Mouse (Mus musculus): ENCODE measurements around the gene Cul1.
"Not testable (repeated sequence)": the region's sequence is repeated elsewhere in the genome, so short reads cannot be mapped to it uniquely, and the experiment has no call there.

Gene Cul1

DNA sequence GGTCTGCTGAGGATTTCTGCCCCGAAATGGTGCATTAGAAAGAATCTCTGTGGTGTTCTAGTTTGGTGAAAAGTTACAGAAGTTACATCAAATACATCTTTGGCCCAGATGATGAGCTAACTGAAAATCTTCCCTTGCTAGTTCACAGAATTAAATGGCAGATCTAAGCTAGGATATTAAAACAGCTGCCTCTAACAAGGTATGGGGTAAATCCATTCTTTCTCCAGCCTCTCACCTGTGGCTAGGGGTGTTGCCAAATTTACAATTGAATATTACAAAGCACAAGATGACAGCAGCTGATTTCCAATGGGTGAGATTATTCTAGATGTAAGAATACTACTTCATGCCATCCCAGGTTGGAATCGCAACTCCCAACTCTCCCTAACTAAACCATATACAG is at the start of gene Cul1:
Cul1 (plus strand) TSS at position 301 of the 400 bp plus-strand sequence.
- no peak for DNase-seq (ENCODE audit: low read depth, low spot score)

DNA sequence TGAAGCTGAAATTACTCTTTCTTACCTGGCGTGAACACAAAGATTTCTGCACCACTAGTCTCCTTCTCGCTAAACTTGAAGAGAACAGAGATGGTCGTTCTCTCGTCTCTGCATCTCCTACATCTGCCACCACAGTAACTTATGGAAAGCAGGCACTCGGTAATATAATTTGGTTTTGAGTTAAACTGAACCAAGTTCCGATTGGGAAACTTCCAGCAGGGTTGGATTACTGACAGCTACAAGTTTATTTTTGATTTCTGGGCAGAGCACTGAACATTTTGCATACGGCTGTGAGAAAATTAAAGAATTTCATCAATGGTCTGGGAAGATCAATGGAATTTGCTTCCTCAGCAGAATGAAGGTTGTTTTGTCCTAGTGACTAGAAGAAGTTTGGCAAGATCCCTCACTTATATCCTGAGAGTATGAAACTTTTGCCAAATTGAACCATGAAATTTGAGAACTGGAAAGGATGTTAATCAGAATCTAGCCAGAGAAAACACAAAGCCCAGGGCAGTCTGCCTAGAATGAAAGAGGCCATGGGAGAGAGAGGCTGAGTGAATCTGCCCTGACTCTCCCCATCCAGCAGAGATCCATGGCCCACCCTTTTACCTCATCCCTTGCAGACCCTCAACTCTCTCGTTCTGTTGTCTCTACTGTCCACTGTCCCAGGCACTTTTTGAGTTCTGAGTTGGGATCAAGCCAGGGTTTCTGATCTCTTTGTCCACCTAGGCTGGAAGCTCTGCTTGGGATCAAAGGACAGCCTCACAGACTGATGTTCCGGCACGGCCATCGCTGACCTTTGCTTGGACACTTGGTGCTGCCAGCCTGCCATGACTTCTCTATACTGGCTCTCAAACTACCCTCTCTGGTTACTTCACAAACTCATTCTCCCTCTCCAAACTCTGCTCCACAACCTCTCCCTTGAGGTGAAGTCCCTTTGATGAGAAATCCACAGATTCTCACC is 48.5 kb upstream of the Cul1 start:
- no peak for DNase-seq (ENCODE audit: low read depth, low spot score)

DNA sequence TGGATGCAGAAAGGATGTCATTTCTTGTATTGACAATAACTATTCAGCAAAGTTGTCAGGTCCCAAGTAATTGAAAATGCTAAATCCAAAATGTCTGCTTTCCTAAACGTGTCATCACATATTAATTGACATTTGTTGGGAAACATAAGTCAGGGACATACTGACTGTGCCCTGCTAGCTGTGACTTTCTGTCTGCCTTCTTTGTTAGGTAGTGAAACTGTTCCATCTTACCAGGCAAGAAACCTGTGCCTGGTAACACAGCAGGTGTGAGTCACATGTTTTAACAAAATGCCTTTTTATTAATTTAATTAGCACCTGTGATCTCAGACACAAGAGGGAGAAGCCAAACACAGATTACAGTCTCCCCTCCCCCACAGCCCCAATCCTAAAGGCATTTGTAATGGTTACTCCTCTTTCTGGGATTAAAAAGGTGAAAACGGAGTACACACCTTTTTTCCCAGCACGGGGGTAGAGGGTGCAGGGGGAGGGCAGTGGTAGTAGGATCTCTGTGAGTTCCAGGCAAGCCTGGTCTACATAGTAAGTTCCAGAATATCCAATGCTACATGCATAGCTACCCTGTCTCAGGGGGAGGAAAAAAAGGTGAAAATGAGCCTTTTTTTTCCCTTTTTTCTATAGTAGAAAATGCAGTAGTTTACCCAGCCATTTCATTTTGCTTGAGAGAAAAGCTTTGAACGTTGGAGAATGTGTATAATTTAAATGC is 40.2 kb upstream of the Cul1 start:
- no peak for DNase-seq (ENCODE audit: low read depth, low spot score)

DNA sequence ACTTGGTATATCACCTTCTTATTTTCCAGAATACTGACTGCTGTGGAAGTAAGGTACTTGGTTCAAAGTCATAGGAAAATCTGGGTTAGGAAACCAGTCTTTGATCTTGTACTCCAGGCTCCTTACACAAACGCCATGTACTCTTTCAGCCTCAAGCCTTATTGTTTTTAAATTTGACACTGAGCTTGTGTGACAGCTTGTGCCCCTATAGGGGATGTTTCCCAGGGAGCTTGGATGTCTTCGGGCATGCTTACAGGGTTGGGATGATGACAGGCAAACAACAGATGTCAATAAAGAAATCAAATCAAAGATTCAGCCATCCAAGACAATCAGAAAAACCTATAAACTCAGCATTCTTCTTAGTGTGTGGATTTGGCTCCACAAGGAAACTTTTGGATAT is 39.5 kb upstream of the Cul1 start:
- DNase-seq (ENCODE audit: low read depth, low spot score) = no peak

DNA sequence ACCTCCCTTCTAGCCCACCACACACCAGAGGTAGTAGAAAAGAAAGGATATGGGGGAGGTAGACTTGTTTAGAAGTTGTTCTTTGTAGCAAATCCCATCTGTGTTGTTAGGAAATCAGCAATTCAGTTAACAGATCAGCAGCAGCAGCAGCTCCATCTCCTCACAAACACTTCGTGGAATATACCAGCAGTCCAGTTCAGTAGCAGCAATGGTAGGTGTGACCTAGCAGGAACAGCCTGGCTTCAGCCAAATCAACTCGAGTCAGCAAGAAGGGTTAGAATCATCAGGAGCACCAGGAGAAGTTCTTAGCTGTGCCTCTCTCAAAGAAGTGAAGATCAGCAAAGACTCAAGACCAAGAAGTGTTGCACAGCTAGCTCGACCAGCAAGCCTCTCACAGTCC is 34.5 kb upstream of the Cul1 start:
- no peak for DNase-seq (ENCODE audit: low read depth, low spot score)

DNA sequence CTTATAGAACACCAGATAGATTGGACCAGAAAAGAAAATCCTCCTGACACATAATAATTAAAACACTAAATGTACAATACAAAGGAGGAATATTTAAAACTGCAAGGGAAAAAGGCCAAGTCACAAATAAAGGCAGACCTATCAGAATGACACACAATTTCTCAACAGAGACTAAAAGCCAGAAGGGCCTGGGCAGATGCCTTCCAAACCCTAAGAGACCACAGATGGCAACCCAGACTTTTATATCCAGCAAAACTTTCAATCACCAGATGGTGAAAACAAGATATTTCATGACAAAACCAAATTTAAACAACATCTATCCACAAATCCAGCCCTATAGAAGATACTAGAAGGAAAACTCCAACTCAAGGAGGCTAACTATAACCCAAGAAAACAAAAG is 33.0 kb upstream of the Cul1 start:
- no peak for DNase-seq (ENCODE audit: low read depth, low spot score)

DNA sequence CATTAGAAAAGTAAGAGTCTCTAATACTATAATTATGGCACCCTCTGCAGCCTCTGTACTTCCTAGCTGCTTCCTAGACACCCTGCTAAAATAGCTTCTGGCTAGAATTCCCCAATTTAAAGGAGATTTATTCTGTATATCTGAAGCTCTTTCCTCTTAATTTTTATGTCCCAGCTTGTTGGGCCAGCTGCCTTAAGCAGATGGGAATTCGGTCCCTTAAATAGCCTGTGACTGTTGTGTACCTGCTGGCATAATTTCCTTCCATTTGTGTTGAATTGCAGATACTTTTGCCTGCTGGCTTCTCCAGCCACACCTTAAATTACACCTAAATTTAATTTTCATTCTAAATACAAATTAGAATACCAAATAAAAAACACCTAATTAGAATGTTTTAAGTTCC is 32.0 kb upstream of the Cul1 start:
- DNase-seq (ENCODE audit: low read depth, low spot score) = no peak

DNA sequence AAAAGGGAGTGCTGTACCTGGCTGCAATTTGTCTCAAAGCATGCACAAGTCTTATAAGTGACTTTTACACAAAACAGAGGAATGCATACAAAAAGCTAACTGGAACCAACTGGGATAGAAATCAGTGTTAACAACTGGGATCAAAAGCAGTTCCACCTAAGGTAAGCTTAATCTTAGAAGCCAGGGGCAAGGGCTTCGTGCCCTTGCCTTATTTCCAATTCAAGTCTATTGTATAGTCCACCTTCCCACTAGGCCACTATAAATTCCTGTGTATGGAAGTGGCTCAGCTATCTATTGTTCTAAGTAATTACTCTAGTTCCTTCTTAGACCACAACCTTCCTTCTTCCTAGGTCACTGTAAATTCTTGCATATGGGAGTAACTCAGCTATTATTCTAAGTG is 27.1 kb upstream of the Cul1 start:
- peak; percentile 86 for DNase-seq (ENCODE audit: low read depth, low spot score)

DNA sequence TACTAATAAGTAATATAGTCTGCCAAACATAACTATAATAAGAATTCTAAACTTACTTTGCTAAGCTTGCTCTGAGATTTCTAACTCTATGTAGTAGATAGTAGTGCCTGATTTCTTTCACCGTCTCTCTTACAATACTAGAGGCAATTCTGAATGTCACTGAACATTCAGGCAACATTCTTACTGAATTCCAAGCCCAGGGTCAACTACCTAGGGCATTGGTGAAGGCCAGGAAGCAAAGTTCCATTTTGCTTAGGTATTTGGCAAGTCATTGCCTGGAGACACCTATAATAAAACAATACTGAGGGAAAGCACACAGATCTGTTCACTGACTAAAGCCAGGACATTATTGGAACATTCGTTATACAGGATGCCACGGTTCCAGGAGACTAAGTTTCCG is 26.6 kb upstream of the Cul1 start:
- DNase-seq (ENCODE audit: low read depth, low spot score) = peak; percentile 71

DNA sequence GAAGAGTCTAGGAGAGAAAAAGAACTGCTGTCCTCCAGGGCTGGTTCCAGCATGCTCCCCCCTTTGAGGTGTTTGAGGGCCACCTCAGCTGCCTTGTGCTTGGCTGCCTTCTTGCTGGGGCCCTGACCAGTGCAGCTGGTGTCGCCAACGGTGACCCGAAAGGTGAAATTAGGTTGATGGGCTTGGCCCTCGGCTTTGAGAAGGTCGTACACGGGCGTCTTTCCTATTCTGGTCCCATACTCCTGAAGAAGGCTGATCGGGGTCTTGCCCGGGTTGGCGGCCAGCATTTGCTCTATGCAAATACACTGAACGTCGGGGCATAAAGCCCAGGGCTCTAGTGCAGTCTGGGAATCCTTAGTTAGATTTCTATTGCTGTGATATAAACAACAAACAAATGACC is 20.4 kb upstream of the Cul1 start:
- DNase-seq (ENCODE audit: low read depth, low spot score) = not testable (repeated sequence)

DNA sequence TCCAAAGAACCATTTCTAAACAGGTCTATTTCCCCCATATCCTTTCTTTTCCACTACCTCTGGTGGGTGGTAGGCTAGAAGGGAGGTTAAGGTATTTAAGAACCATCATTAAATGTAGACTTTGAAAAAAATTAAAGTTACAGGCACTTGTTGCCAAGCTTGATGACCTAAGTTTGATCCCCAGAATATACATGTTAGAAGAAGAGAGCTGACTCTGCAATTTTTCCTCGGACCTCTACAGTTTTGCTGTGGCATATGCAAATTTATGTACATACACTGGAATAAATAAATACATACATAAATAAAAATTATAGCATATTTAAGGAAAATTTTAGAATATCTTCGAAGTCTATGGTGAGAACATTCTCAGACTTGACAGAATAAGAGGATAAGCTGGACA is 13.1 kb upstream of the Cul1 start:
- no peak for DNase-seq (ENCODE audit: low read depth, low spot score)

DNA sequence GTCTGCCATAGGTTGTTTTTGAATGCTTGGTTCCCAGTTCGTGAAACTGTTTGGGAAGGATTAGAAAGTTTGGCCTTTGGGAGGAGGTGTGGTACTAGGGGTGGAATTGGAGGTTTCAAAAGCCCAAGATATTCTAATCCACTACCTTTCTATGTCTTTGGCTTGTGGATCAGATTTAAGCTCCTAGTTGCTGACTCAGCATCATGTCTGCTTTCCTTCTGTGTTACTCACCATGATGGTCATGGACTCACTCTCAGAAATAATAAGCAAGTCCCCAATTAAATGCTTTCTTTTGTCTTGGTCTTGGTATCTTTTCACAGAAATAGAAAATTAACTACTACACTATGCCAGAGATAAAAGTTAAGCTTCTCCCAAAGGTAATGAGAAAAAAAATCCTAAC is 5.5 kb upstream of the Cul1 start:
- no peak for DNase-seq (ENCODE audit: low read depth, low spot score)

DNA sequence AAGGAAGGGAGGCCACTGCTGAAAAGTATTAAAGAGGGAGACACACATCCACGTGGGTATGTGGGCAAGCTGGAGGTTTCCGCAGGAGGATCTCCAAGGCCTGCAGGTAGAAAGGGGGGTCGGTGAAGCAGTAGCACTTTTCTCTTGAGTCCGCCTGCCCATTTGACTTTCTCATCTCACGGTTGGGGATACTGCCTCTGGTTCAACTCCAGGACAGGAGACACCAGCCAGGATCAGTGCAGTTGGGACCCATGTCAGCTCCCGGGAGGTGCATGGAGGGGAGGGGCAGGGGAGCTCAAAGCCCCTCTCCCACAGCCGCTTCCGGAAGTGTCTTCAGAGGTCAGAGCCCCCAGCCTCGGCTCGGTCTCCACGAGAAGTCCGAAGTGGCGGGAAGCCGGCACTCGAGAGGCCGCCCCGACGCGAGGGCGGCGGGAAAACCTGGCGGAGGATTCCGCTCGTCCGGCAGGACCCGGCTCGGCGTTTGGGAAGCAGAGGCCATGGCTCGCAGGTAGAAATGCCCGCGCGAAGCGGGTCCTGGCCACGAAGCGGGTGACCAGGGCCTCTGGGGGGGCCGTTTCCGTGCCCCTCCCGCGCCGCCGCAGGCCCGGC is 428 bp downstream of the Cul1 start:
- peak; percentile 85 for DNase-seq (ENCODE audit: low read depth, low spot score)

DNA sequence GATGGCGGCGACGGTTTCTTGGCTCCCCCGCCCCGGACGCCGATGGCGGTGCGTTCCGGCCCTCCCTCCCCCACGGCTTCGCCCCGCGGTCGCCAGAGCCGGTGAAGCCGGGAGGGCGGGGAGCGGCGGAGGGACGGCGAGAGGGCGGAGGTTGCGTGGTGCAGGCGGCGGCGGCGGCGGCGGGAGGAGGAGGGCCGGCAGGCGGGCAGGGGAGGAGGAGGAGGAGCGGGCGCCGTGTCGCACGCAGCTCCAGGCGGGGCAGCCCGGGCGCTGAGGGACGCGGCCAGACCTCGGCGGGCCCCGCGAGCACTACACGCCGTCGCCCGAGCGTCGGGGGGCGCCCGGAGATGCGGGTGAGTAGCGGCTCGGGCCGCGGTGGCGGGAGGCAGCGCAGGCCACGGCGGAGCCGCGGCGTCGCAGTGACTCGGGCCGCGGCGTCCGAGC is 955 bp downstream of the Cul1 start:
- DNase-seq (ENCODE audit: low read depth, low spot score) = peak; percentile 82

DNA sequence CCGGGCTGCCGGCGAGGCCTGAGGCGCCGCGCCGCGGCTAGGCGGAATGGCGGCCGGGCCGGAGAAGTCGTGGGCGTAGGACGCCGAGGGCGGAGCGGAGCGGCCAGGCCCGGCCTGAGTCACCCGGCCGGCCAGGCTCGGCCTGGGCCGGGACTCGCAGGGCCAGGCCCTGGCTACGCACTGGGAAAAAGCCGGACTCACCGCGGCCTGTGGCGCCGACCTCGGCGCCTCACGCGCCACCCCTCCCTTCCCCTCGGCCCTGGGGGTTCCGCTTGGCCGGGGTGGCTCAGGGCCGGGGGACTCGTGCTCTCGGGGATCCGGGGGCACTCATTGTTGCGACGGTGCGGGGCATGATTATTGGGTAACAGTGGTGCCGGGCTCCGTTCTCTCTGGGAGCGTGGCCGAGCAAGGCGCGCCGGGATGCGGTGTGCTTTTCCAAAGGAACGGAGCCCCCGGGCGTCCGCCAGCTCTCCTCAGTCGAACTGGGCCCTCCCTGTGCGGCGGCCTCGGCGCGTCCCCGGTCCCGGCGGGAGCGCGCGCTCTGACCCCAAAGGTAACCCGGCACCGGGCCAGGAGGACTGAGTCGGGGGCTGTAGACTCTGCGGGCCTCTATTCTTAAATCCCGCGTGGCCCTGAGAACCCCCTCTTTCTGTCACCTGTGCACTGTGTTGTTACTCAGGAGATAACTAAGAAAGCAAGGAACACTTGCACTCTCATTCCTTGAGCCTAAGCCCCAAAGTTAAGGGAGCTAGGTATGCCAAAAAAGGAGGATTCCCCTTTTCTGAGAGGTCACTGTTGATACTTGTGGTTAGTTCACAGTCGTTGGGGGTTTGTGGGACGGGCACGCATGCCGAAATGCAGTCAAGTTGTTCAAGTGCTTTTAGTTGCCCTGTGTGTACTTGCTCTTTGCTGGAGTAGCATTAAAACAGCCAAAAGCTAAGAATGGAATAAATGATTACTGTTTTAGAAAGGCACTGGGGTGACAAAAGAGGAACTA is 1.7 kb downstream of the Cul1 start:
- DNase-seq (ENCODE audit: low read depth, low spot score) = peak; percentile 89

DNA sequence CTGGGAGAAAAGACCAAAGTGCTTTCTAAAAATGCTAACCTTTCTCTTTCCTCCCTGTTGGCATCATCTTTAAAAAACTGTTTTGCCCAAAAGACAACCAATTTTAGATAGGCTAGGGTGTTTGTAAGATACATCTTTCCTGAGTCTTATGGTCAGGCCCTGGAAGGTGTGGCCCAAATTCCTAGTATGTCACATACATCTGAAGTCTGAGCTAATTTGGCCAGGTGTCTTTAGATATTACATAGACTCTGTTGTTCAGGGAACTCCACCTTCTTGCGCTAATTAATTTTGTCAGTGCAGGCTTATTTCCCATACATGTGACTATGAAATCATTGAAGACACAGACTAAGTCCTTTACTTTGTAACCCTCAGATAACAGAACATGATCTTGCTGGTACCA is 2.6 kb downstream of the Cul1 start:
- DNase-seq (ENCODE audit: low read depth, low spot score) = no peak

DNA sequence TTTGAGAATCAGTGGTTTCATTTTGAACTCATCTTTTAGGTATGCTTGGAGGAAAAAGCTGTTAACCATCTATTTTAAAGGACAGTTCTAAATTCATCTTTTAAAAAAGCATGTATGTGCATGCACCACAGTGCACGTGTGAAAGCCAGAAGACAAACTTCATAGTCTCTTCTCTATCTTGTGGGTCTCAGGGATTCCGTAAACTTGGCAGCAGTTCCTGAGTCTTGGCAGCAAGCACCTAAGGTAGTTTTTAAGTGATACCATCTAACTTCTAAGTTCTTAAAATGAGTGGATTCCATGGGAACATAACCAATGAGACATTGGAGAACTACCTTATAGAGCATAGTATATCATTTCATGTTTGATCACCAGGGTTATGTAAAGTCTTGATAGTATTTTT is 3.7 kb downstream of the Cul1 start:
- no peak for DNase-seq (ENCODE audit: low read depth, low spot score)

DNA sequence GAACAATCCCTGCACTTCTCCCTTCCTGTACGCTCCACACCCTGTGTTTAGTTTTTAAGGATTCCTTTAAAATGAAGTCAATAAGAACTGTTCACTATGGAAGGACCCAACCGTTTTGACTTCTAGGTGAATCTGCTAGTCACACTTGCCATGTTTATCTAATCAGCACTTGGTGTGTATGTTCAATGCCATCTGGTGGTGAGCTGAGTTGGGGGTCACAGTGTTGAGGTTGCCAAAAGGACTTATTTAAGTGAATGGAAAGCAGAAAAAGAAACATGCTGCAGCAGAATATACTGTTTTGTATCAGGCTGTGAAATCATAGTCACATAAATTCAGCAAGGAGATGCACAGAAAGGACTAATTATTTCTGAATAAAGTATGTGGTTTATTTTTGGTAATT is 12.2 kb downstream of the Cul1 start:
- no peak for DNase-seq (ENCODE audit: low read depth, low spot score)

DNA sequence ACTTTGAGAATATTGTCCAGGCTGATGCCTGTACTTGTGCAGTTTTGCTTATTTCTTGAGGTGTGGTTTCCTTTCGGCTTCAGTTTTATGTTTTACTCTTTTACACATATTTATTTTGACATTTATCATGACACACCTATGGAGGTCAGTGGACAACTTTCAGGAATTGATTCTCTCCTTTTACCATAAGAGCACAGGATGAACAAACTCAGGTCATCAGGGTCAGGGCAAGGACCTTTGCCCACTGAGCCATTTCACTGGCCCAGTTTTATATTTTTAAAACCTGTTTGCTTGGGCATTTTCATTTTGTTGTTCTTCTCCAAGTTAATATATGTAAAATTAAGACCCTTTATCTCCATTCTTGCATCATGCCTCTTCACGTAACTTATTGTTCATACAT is 13.3 kb downstream of the Cul1 start:
- DNase-seq (ENCODE audit: low read depth, low spot score) = no peak

DNA sequence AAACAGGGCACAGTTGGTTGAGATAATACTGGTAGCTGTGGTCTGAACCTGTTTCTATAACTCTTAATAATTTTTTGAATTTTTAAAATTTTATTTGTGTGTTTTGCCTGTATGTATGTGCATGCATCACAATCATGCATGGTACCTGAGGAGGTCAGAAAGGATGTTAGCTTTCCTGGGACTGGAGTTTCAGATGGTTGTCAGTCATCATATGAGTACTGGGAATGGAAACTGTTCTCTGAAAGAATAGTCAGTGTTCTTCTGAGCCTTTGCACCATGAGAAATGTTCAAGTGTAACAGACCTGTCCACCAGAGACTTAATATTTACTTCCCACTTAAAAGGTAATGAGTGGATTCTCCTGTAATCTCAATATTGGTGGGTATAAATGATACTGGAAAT is 13.9 kb downstream of the Cul1 start:
- no peak for DNase-seq (ENCODE audit: low read depth, low spot score)

DNA sequence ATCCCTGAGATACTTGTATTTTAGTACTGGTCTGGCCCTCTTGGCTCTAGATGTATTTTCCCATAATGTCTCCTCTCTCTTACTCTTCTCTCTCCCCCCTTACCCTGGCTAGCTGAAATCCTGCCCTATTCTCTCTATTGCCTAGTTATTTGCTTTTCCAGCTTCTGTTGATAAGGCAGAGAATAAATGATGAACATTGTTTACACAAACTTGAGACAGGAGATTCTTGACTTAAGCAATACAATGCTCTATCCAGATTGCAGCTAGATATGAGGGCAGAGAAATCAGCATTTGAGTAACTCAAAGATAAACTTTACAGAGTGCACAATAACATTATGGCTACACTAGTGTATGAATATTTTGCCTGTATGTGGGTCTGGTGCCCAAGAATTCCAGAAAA is 16.6 kb downstream of the Cul1 start:
- DNase-seq (ENCODE audit: low read depth, low spot score) = no peak

Data from ZHBTc4 (cell line).